Mouse (Mus musculus): ENCODE measurements around the gene Inpp5b. TPM values are rescaled to one million over a fixed set of nuclear protein-coding genes. Genes with fewer than 3 reads are reported as not detected.

Gene Inpp5b
- polyA plus RNA-seq, 1 experiment: 48.3 TPM

DNA sequence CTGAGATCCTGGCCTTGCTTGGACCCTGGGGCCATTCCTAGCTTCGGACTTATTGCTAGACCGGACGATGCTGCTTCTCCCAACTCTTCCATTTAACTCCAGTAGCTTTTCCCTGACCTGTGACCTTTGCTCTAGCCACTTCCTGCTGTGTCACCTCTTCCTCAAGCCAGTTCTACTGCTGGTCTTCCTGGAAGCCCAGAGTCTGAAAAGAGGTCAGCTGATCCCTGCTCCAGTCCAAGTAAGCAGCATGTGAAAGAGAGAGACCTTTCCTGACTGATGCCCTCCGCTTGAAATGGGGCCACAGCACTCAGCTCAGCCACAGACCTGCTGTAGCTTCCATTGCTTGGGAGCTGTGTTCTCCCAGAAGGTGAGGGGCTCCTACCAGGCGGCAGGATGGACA is 4.2 kb upstream of the Inpp5b start:
- H3K27ac ChIP-seq (ENCODE audit: insufficient read depth, low read length): no peak overlapping the region
- H3K4me1 ChIP-seq (ENCODE audit: control insufficient read depth, insufficient read depth, low read length): no peaks in the 10 kb centered on the region
- TF ChIP-seq POLR2A (IDR thresholded peaks at IDR 0.05; ENCODE audit: low read depth, low read length) (no peak), CTCF (IDR thresholded peaks at IDR 0.05; ENCODE audit: borderline replicate concordance, insufficient read depth, low read length) (no peak)
- no peak overlapping the region for H3K4me3 ChIP-seq (ENCODE audit: insufficient read depth, low read length)

GRCm38 (mm10) chr4:124738013-124738412 is 3.6 kb upstream of the Inpp5b start:
- Histone ChIP-seq H3K4me3 (ENCODE audit: insufficient read depth, low read length) (no peak overlapping the region), H3K27ac (ENCODE audit: insufficient read depth, low read length) (no peak overlapping the region), H3K4me1 (ENCODE audit: control insufficient read depth, insufficient read depth, low read length) (no peaks in the 10 kb centered on the region)
- no peak for TF ChIP-seq CTCF (IDR thresholded peaks at IDR 0.05; ENCODE audit: borderline replicate concordance, insufficient read depth, low read length)
- no peak for TF ChIP-seq POLR2A (IDR thresholded peaks at IDR 0.05; ENCODE audit: low read depth, low read length)

GRCm38 (mm10) chr4:124738783-124739182 is 2.9 kb upstream of the Inpp5b start:
- no peak overlapping the region for H3K4me3 ChIP-seq (ENCODE audit: insufficient read depth, low read length)
- TF ChIP-seq POLR2A (IDR thresholded peaks at IDR 0.05; ENCODE audit: low read depth, low read length) (no peak), CTCF (IDR thresholded peaks at IDR 0.05; ENCODE audit: borderline replicate concordance, insufficient read depth, low read length) (no peak)
- no peaks in the 10 kb centered on the region for H3K4me1 ChIP-seq (ENCODE audit: control insufficient read depth, insufficient read depth, low read length)
- H3K27ac ChIP-seq (ENCODE audit: insufficient read depth, low read length): no peak overlapping the region

DNA sequence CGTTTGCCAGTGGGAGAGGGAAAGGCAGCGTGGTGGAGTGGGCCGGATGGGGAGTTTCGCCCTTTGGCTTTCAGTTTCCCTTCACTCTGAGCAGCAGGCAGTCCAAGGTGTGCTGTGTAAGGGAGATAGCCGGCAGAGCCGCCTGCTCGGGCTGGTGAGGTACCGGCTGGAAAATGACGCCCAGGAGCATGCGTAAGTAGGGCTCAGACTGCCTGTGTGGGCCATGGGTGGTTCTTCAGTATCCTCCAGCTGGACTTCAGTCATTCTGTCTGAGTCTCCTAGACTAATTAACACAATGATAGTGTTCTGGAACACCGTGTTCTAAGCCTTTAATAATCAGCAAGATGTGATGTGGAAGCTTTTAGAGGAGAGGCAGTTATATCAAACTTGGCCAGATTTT is 1.2 kb downstream of the Inpp5b start:
- Histone ChIP-seq H3K4me1 (ENCODE audit: control insufficient read depth, insufficient read depth, low read length) (no peaks in the 10 kb centered on the region), H3K4me3 (ENCODE audit: insufficient read depth, low read length) (no peak overlapping the region), H3K27ac (ENCODE audit: insufficient read depth, low read length) (no peak overlapping the region)
- TF ChIP-seq CTCF (IDR thresholded peaks at IDR 0.05; ENCODE audit: borderline replicate concordance, insufficient read depth, low read length) (no peak), POLR2A (IDR thresholded peaks at IDR 0.05; ENCODE audit: low read depth, low read length) (no peak)

- TF ChIP-seq CTCF (IDR thresholded peaks at IDR 0.05; ENCODE audit: borderline replicate concordance, insufficient read depth, low read length): no peak
- H3K4me3 ChIP-seq (ENCODE audit: insufficient read depth, low read length): no peak overlapping the region
- no peak overlapping the region for H3K27ac ChIP-seq (ENCODE audit: insufficient read depth, low read length)
- no peaks in the 10 kb centered on the region for H3K4me1 ChIP-seq (ENCODE audit: control insufficient read depth, insufficient read depth, low read length)
These were observed 4.9 kb downstream of the Inpp5b start for GRCm38 (mm10) chr4:124746577-124746976.

DNA sequence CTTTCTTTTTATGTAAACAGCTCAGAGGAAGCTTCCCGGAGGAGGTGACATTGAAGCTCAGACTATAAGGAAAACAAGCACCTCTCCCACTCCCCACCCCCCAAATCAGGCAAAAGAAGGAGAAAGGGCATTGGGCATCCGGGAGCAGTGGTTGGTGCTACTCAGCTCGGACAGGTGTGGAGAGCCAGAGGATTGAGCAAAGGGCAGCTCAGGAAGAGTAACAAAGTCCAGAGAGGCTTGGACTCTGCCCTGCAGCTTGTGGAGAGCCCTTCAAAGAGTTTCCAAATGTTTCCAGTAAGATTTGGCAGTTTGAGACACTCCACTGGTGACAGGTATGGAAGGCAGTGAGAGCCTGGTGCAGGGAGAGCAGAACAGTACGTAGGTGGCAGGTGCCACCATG is 6.2 kb downstream of the Inpp5b start:
- Histone ChIP-seq H3K4me3 (ENCODE audit: insufficient read depth, low read length) (no peak overlapping the region), H3K27ac (ENCODE audit: insufficient read depth, low read length) (no peak overlapping the region), H3K4me1 (ENCODE audit: control insufficient read depth, insufficient read depth, low read length) (peaks cover 6% of the 10 kb centered on the region; the same call in 1 of the 2 replicates)
- TF ChIP-seq POLR2A (IDR thresholded peaks at IDR 0.05; ENCODE audit: low read depth, low read length) (no peak), CTCF (IDR thresholded peaks at IDR 0.05; ENCODE audit: borderline replicate concordance, insufficient read depth, low read length) (no peak)

DNA sequence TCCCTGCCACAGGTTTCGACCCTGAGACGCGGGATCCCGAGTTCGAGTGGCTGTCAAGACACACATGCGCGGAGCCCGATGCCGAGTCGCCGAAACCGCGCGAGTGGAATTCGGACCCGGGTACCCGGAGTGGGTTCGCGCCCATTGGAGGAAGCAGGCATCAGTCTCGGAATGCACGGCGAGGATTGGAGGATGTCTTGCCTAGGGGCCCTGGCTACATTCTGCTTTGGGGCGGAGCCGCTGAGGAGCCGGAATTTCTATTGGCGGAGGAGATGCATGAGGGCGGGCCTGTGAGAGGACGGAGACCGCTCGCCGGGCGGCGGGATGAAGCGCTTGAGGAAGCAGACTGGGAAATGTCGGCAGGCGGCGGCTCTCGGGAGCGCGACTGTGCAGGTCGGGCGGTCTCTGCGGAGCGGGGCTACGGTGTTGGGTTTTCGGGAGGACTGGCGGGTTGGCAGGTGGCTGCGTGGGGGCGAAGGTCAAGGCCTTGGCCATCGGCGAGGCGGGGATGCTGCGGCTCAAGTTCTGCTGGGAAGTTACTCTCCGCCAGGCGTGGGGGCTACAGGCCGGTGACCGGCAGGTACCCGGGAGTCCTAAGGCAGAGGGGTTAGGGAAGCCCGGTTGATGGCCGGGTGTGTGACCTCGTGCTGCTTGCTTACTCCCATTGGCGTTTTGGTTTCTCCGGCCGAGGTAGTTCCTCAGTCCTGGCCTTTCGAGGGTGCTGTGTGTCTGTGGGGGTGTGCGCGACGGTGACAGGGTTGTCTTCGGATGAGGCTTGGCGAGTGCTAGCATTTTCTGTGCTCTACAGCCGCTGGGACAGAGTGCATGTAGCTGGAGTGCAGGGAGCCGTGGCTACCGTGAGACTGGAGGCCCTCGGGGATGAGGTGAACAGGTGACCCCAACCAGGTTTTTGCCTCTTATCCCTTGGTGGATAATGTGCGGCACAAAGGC is 9.9 kb downstream of the Inpp5b start:
- H3K27ac ChIP-seq (ENCODE audit: insufficient read depth, low read length): no peak overlapping the region
- TF ChIP-seq POLR2A (IDR thresholded peaks at IDR 0.05; ENCODE audit: low read depth, low read length) (peak; percentile 36; the same call in 1 of the 2 replicates), CTCF (IDR thresholded peaks at IDR 0.05; ENCODE audit: borderline replicate concordance, insufficient read depth, low read length) (no peak)

GRCm38 (mm10) chr4:124752281-124753199 is 10.9 kb downstream of the Inpp5b start:
- peaks cover 13% of the 10 kb centered on the region for H3K4me1 ChIP-seq (ENCODE audit: control insufficient read depth, insufficient read depth, low read length)
- no peak for TF ChIP-seq CTCF (IDR thresholded peaks at IDR 0.05; ENCODE audit: borderline replicate concordance, insufficient read depth, low read length)
- TF ChIP-seq POLR2A (IDR thresholded peaks at IDR 0.05; ENCODE audit: low read depth, low read length): no peak
- H3K27ac ChIP-seq (ENCODE audit: insufficient read depth, low read length): no peak overlapping the region
- H3K4me3 ChIP-seq (ENCODE audit: insufficient read depth, low read length): peak overlapping the region; percentile 63

More for the DNA sequence above, 9.9 kb downstream of the Inpp5b start:
- H3K4me1 ChIP-seq (ENCODE audit: control insufficient read depth, insufficient read depth, low read length): peaks cover 13% of the 10 kb centered on the region
- peak overlapping the region; percentile 64 for H3K4me3 ChIP-seq (ENCODE audit: insufficient read depth, low read length)

- no peak overlapping the region for H3K4me3 ChIP-seq (ENCODE audit: insufficient read depth, low read length)
- peaks cover 13% of the 10 kb centered on the region for H3K4me1 ChIP-seq (ENCODE audit: control insufficient read depth, insufficient read depth, low read length)
- TF ChIP-seq CTCF (IDR thresholded peaks at IDR 0.05; ENCODE audit: borderline replicate concordance, insufficient read depth, low read length): no peak
- TF ChIP-seq POLR2A (IDR thresholded peaks at IDR 0.05; ENCODE audit: low read depth, low read length): no peak
- H3K27ac ChIP-seq (ENCODE audit: insufficient read depth, low read length): peak overlapping the region; percentile 29; the same call in 1 of the 2 replicates
These were observed 13.9 kb downstream of the Inpp5b start for GRCm38 (mm10) chr4:124755526-124755925.
